Mouse (Mus musculus) testis, adult 2 months (tissue): ENCODE data around the gene 1810055G02Rik.

Experiments used
- CTCF ChIP-seq: fragments of 200-500 bp; IDR thresholded peaks from 2 replicates; pipeline ENCODE4 v1.5.1; 2012; ENCODE audit warnings: low read depth, mild to moderate bottlenecking, inconsistent platforms, low read length, moderate library complexity; ENCODE audit not compliant: control insufficient read depth, insufficient read depth, insufficient replicate concordance
- POLR2A ChIP-seq: fragments of 200-500 bp; IDR thresholded peaks from 2 replicates; pipeline ENCODE4 v1.6.1; 2012; ENCODE audit warnings: low read depth, mild to moderate bottlenecking, inconsistent platforms, low read length, moderate library complexity; ENCODE audit not compliant: control insufficient read depth

DNA sequence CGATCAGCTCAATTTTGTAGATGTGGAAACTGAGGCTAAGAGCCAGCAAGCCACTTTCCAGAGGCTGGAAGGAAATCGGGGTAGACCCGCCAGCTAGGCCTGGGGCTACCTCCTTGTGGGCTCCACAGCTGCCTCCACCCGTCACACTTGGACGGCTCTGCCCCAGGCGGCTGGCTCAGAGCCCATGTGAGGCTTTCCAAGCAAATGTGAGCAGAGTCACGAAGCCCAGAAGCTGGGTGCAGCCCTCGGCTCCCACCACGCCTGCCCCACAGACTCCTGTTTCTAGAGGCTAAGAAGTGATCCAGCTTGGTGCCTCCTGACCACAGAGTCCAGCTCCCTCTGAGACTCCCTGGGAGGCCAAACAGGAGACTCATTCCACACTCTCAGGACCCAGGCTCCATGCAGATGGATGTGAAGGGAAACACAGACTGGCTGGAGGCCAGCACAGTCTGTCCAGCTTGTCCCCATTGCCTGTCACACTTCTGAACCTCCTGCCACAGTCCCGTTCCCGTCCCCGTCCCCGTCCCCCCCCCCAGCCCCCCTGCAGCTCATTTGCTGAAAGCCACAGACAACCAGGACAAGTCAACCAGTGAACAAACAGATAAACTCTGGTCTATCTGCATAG, 26.7 kb upstream of the 1810055G02Rik start:
- TF ChIP-seq CTCF (no peak), POLR2A (no peak)
